Mouse (Mus musculus) bone marrow macrophage, adult 2 months (primary cell): ENCODE data around the gene Sh3d19.

Experiments used
- CTCF ChIP-seq: IDR thresholded peaks from 2 replicates; pipeline ENCODE4 v1.5.1; 2012; ENCODE audit warnings: low read depth, mild to moderate bottlenecking, low read length, moderate library complexity
- POLR2A ChIP-seq: IDR thresholded peaks from 2 replicates; pipeline ENCODE4 v1.6.1; 2012; ENCODE audit warnings: mild to moderate bottlenecking, low read depth, low read length, borderline replicate concordance

GRCm38 (mm10) chr3:86037926-86038484 is 67.1 kb downstream of the Sh3d19 start:
- no peak for TF ChIP-seq CTCF
- no peak for TF ChIP-seq POLR2A
